Mouse (Mus musculus) kidney, adult 2 months (tissue): Measurements from ENCODE around the gene BC037034.

ENCODE experiments used
- CTCF ChIP-seq: fragments of 200-500 bp; conservative IDR thresholded peaks from 2 replicates; pipeline ENCODE4 v1.5.1; 2011; ENCODE audit warnings: low read depth, mild to moderate bottlenecking, control low read depth, low read length, moderate library complexity, mixed read lengths; ENCODE audit not compliant: insufficient read depth, insufficient read length
- POLR2A ChIP-seq: fragments of 200-500 bp; IDR thresholded peaks from one replicate; pipeline ENCODE4 v1.6.1; 2011; ENCODE audit warnings: low read depth, low read length, control low read depth

DNA sequence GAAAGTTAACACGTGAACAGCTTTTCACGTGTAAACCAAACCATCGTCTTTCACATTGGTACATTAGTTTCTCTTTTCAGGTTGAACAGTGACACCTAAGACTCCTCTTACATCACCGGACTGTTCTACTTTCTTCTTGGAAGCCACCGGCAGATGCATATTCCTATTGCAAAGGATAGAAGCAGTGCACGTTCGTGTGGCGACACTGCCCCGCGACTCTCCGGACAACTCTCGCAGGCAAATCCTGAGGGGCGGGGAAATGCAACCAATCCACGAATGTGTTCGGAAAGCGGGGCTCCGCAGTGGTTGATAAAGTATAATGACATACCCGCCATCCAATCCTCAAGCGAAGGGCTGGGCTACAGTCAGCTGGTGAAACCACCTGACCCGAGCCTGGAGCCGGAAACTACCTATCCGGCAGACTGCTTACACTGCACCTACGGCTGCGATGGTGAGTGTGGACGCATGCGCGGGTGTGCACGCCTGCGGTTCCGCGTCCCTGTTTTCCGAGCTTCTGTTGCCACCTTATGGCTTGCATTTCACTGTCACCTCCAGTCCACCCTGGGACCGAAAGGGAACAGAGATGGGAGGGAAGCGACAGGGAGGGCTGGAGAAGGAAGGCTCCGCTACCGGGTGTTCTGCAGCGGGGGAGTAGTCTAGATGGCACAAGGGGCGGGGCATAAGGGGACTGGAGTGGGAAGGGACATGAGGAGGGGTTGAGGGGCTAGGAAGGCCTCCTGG, 8.3 kb downstream of the BC037034 start, which contains the start of gene Lamtor4:
- TF ChIP-seq POLR2A (peak; percentile 74), CTCF (peak; percentile 48)
